Mouse (Mus musculus): ENCODE data around the gene Fam69a. TPM values are rescaled to one million over a fixed set of nuclear protein-coding genes. Genes with fewer than 3 reads are reported as not detected.
A peak's percentile ranks its signal among the peaks of the same experiment; 100 is the strongest.
"Not testable (repeated sequence)": the region's sequence is repeated elsewhere in the genome, so short reads cannot be mapped to it uniquely, and the experiment has no call there.

The Fam69a gene
- total RNA-seq, 2 experiments from 2014 or later: 11.6 to 13.5 TPM

DNA sequence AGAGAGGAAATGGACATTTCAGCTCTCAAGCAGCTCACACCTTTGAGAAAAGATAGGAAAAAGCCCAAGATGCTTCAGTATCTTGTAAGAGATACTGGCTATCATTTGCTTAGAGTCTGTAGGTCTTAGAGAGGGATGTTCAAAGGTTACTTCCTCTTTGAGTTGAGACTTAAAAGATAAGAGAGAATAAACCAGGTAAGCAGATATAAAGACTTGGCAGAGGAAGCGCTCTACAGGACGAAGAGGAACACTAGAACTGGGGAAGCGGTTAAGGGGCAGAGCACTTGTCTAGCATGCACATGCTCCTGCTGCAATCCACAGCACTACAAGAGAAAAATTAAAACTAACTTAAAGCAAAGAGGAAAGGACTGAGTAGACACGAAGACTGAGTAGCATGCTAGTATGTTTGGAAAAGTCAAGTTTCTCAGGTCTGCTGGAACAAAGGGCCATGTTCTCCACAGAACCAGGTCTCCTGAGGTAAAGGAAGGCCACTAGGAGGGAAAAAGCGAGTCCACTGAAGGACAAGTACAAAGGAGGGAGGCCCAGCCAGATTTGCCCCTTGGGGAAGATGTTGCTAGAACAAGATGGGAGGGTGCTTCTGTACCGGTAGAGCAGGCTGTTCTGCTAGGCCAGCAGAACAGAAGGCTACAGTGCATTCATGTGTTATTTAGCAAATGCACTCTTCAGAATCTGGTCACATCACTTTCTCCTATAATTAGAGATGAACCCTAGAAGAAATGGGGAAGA is 8.4 kb downstream of the Fam69a start:
- DNase-seq: no peak

DNA sequence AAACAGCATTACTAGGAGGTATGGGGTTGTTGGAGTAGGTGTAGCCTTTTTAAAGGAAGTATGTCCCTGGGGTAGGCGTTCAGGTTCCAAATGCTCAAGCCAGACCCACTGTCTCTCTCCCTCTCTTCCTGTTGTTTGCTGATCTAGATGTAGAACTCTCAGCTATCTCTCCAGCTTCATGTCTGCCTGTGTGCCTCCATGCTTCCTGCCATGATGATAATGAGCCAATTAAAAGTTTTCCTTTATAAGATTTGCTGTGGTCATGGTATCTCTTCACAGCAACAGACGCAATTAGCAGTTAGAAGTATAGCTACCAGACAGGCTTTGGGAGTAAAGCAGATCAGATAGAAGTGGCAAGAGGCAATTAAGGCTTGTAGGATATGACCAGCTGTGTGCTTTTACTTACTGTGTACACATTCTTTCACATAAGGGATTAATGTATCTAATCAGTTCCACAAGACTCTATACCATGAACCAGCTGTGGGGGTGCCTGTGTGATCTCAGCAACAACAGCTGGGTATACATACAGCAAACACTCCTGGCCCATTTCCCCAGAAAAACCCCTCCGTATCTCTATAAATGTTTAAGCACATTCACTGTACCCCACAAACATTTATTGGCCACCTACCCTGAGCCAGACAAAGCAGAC is 9.1 kb downstream of the Fam69a start:
- no peak for DNase-seq

DNA sequence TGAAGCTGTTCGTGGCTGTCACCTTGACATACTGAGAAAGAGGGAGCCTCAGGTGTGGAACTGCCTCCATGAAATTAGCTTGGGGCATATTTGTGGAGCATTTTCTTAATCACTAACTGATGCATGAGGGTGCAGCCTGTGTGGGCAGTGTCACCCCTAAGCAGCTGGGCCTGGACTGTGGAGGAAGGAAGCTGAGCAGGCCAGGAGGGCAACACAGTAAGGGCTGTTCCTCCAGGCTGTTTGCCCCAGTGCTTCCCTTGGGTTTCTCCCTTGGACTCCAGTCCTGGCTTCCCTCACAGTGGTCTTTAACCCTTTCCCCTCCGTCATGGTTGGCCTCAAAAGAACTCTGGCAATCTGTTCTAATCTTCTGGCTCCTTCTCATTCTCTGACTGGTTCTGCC is 13.6 kb downstream of the Fam69a start:
- no peak for DNase-seq

DNA sequence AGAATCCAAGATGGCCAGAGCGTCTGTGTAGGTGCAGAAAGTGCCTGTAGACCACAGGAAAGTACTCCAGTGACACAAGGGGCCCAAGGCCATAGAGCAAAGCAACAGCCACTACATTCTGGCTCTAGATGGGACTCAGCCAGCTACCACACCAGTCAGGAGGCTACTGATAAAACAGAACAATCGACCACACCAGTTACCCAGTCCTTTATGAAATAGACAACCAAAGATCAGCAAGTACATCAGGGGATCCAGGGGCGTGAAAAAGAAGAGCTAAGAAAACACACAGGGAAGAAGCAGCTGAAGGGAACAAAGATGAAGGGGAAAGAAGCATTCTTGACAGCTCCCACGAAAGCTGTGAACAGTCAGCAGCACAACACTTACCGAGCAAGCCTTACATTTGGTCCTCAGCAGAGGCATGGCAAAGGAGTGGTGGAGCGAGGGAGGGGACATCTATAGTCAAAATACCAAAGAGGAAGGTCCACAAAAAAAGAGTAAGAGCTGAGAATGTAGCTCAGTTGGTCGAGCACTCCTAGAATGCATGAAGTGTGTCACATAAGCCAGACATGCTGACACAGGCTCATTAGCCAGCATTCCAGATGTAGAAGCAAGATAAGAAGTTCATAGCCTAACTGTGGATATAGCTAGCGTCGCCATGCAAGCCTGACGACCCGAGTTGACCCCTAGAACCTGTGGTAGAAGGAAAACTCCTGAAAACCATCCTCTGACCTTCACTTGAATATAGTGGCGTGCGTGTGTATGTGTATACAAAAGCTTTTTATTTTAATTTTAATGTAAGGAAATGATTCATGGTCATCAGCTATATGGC is 14.2 kb downstream of the Fam69a start:
- no peak for DNase-seq

DNA sequence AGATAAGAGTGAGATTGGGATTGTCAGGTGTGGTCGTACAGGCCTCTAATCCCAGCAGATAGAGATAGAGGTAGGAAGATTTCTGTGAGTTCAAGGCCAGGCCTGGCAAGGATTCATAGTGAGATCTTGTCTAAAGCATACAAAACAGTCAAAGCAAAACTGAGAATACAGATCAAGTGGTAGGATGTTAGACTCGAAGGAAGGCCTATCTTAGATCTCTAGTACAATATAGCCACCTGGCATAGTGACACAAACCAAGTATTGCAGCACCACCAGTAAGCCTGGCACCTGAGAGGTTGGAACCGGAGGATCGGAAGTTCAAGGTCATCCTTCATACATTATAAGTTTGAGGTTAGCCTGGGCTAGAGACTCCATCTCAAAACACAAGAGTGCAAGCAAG is 15.8 kb downstream of the Fam69a start:
- no peak for DNase-seq

DNA sequence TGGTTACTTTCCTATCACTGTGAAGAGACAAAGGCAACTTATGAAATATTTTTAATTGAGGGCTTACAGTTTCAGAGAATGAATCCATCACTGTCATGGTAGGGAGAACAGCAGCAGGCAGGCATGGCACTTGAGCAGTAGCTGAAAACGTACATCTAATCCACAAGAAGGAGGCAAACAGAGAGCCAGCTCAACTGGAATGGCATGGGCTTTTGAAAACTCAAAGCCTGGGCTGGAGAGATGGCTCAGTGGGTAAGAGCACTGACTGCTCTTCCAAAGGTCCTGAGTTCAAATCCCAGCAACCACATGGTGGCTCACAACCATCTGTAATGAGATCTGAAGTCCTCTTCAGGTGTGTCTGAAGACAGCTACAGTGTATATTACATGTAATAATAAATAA is 17.1 kb downstream of the Fam69a start:
- DNase-seq: not testable (repeated sequence)

DNA sequence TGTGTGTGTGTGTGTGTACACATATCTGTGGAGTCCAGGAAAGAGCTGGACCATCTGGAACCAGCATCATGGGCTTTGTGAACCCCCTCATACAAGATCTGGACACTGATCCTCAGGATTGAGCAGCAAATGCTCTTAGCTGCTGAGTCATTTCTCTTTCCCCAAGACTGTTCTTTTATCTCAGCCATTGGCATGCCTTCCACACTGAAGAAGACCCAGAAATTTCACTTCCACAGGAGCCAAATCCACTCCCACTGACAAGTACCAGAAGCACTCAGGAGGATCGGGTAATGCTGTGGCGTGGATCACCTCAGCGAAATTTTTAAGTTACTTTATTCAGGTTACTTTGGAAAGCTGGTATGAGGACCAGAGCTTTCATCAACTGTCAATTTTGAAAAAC is 18.8 kb downstream of the Fam69a start:
- DNase-seq: no peak

DNA sequence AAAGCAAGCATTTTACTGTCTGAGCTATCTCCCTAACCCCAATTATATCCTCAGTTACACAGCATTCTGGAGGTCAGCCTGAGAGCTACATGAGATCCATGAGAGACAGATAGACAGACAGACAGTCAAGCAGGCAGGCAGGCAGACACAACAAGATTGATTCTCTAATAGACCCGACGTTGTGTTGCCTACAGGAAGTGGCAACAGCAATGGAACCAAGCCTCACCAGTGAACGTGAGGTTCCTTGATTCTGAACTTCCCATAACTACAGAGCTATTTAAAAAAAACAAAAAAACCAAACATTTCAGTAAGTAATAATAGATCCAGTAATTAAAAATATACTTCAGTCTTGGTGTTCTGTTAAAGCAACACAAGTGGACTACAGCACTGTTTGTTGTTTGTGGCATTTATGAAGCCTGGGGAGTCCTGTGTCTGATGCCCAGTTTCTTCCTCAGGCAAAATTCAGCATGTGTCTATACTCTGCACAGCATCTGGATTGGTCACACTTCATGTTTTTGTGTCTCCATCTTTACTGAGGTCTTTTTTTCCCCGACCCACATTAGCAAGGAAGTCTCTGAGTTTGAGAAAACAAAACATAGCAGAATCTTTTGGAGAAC is 19.9 kb downstream of the Fam69a start:
- DNase-seq: no peak

DNA sequence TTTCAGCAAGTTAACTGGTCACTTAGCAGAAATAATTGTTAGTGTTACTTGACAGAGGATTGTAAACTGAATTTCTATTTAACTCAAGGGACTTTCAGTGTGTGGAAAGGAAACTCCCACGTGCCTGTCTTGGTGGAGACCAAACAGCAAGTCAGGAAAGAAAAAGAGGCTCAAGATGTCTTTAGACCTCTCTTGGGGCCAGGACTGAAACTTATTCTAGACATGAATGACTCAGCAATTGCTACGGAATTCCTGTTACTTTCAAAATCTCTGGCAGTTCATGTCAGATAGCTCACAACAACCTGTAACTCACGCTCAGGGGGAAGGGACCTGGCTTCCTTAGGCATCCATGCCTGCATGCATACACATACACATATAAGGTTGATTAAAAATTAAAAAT is 20.7 kb downstream of the Fam69a start:
- DNase-seq: no peak

DNA sequence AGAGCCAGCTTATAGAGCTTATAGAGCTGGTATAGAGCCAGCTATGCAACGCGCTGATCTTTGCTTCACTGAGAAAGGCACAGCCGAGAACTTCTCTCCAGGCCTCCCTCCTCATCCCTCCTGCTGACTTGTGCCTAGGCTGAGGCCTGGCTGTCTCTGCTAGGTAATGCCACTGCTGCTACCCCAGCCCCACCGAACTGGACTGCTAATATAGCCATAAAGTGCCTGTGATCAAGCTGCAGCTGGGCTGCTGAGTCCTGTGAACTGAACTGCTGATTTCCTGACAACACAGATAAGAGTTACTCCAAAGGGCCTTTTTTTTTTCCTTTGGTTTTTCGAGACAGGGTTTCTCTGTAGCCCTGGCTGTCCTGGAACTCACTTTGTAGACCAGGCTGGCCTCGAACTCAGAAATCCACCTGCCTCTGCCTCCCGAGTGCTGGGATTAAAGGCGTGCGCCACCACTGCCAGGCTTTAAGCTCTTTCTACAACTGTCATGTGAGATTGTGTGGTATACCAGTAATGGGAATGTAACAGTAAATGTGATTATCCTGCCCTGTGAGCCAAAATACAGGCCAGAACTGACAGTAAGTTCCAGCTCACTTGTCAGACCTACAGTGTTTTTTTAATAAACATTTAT is 21.4 kb downstream of the Fam69a start:
- no peak for DNase-seq

DNA sequence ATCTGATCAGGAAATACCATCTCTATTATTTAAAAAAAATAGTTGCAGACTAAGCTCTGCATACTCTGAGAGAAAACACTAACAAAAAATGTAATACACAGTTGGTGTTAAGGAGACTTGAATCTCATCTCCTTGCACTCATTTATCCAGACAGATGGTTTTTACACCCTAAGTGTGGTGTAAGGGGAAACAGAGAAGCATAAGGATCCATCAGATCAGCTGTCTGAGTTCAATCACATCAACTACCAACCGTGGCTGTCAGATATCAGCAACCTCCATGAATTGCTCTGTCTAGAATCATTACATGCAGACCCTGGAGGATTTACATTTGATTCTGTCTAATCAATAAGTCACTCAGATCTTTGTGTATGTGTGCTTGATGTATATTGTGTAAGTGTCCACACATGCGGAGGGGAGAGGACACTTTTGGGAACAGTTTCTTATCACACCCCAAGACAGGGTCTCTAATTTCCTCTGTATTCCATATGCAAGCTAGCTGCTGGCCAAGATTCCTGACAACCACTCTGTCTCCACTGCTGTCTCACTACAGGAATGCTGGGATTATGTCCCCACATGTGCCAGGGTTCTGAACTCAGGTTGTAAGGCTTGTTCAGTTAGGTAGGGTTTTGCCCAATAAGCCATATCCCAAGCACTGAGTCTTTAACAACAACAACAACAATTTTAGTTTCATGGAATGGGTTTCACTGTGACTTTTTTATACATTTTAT is 22.7 kb downstream of the Fam69a start:
- no peak for DNase-seq

- DNase-seq: peak; percentile 39
Measured at GRCm38 (mm10) chr5:107961438-107962251, 25.2 kb downstream of the Fam69a start.

DNA sequence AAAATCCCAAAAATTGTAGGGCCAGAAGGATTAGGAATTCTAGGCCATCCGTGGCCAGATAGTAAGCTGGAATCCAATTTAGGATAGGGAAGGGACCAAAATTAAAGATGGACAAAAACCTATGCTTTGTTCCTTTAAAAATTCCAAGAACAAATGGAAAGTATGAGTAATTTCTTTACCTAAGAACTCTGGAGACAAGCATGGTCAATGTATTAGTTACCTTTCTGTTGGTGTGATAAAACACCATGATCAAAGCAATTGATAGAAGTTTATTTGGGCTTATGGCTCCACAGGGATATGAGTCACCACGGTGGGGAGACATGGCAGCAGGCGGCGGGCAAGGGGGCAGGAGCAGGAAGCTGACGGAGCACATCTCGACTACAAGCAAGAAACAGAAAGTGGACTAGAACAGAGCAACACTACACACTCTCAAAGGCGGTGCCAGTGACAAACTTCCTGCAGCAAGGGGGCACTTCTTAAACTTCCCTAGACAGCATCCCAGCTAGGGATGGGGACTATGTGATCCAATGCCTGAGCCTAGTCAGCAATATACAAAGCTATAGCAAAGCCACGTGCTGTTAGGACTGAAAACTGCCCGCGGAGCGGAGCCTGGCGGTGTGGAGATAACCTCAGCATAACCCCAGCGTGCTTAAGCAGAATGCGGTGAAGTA is 26.2 kb downstream of the Fam69a start:
- no peak for DNase-seq

DNA sequence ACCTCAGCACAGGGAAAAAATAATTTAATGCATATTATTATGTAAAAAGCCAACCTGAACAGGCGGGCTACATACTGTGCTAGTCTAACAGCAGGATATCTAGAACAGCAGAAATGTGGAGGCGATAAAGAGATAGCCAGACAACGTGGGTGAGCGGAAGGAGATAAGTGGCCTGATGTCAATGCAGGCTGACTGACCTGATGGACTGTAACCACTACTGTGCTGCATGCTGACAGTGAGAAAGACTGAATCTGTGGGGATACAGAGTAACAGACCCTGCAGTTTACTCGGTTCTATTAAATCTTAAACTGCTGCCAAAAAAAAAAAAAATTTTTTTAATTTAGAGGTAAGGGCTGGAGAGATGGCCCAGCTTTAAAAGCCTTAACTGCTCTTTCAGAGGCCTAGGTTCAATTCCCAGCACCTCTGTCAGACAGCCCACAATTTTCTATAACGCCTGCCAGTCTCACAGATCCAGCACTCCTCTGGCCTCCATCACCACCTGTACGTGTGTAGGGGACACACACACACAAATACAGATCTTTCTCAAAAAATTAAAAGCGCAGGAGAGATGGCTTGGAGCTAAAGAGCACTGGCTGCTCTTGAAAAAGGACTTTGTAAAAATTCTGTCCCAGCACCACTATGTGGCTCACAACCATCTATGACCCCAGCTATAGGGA is 27.1 kb downstream of the Fam69a start:
- no peak for DNase-seq

GRCm38 (mm10) chr5:107950643-107951042 is 36.2 kb downstream of the Fam69a start:
- DNase-seq: no peak

DNA sequence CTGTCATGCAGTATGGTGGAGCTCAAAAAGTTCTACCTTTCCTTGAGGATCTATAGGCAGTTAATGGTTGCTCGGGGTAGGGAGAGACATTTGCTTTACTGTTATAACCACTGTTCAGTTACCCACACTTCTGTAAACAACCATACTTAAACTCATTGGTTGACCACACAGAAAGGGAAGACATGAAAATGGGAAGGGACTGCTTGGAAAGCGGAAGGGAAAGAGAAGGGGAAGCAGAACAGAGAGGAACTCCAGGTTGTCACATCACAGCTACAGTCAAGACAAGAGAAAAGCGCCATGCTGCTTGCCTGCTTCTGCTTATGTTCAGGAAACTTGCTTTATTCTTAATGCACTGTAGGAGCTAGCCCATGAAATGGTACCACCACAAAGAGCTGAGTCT is 37.3 kb downstream of the Fam69a start:
- no peak for DNase-seq

DNA sequence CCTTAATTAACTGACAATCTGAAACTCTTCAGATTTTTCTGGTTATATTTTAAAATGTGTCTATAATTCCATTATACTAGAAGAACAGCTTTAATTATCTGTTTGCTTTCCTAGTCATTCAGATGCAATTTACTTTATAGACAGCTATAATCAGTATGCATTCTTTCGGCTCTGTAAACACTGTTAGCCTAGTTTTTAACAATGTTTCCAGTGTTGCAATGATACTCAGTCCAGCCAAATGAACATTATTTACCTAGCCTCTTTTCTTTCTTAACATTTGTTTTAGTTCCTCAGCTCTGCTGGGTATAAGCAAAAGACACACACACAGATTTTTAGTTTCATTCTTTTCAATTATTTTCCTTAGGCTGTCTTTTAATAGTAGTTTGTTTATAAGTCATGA is 38.0 kb downstream of the Fam69a start:
- no peak for DNase-seq

DNA sequence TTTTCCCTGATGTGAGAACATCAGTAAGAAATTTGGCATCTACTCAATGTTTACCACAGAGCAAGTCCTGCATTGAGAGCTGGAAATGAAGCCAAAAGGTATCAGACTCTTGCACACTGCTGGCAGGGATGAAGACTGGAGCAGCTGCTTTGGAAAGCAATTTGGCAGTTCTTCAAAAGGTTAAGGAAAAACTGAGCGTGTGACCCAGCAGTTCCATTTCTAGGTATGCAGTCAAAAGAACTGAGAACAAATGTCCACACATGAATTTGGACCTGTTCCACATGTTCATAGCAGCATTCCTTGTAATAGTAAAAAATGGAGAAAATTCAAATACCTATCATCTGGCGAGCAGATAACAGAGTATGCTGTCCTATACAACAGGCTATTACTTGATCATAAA is 39.3 kb downstream of the Fam69a start:
- peak; percentile 38 for DNase-seq

DNA sequence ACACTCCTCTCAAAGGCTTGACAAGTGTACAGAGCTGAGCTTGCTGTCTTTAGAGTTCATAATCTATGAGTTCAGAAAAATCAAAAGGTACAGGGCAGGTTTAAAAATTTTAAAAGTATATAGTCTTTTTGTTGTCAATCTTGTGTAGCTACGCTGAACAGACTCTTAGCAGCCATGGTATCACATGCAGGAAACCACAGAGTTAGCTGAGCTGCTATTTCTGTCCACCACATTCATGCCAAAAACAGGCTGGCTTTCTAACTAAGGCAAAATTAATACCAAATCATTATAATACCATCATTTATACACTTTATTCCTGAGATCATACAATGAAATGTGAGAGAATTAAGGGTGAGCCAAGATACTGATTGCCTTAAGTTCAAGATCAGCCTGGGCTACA is 40.4 kb downstream of the Fam69a start:
- DNase-seq: no peak

DNA sequence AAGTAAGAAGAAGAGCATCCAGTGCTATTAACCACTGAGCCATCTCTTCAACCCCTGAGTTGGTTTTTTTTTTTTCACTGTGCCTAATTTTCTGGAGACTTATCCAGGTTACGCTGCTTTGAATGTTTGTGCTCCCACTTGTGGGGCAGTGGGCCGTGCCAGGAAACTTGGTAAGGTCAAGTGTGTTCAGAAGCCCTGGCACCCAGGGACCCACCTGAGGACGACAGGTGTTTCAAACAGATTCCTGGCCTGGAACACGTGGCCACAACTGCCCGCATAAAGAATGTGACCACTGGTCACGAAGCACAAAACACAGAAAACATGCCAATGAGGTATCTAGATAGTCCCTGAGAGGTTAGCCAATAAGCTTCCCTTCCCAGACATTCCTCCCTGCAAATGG is 43.4 kb downstream of the Fam69a start:
- DNase-seq: no peak
